Mouse (Mus musculus) ES-E14 (cell line): ENCODE measurements around the gene Susd3. TPM values are rescaled to one million over a fixed set of nuclear protein-coding genes. Genes with fewer than 3 reads are reported as not detected.

ENCODE experiments used
- DNase-seq: peaks from one replicate; pipeline ENCODE4 v3.0.0-alpha.2; 2013; ENCODE audit warnings: low read depth, low spot score
- H3K27ac ChIP-seq: 2 replicates; pipeline ENCODE4 v1.5.1; 2012; ENCODE audit warnings: low read depth, mild to moderate bottlenecking, low read length, moderate library complexity, mixed read lengths; ENCODE audit not compliant: poor library complexity, insufficient read depth, severe bottlenecking
- H3K36me3 ChIP-seq: 2 replicates; pipeline ENCODE4 v1.6.1; 2012; ENCODE audit warnings: mild to moderate bottlenecking, low read length, moderate library complexity, mixed read lengths; ENCODE audit not compliant: control insufficient read depth, poor library complexity, insufficient read depth, severe bottlenecking
- H3K4me1 ChIP-seq, 2 experiments: fragments of 150-350 bp in 1 of 2; sonication (generic) in 1 of 2; 2 replicates each; pipeline ENCODE4 v1.6.1; 2012; ENCODE audit warnings: low read length in 2 of 2, mild to moderate bottlenecking in 1 of 2, mixed read lengths in 1 of 2; ENCODE audit not compliant: control insufficient read depth in 2 of 2, insufficient read depth in 2 of 2, poor library complexity in 1 of 2
- H3K4me3 ChIP-seq, 2 experiments: fragments of 150-350 bp in 1 of 2; sonication (generic) in 1 of 2; 2 replicates each; pipeline ENCODE4 v1.5.1; 2012; ENCODE audit warnings: low read length in 2 of 2, low read depth in 1 of 2, mild to moderate bottlenecking in 1 of 2, mixed read lengths in 1 of 2; ENCODE audit not compliant: insufficient read depth in 1 of 2, poor library complexity in 1 of 2, severe bottlenecking in 1 of 2
- H3K9ac ChIP-seq: 2 replicates; pipeline ENCODE4 v1.6.1; 2012; ENCODE audit warnings: low read depth, mild to moderate bottlenecking, low read length, mixed read lengths; ENCODE audit not compliant: poor library complexity, insufficient read depth, severe bottlenecking
- H3K9me3 ChIP-seq: fragments of 150-350 bp; sonication (generic); 2 replicates; pipeline ENCODE4 v1.6.1; 2012; ENCODE audit warnings: low read depth, mild to moderate bottlenecking, low read length; ENCODE audit not compliant: control insufficient read depth, insufficient read depth
- CHD2 ChIP-seq: IDR thresholded peaks from 2 replicates; pipeline ENCODE4 v1.6.1; 2014; ENCODE audit warnings: mild to moderate bottlenecking, low read depth, low read length, inconsistent platforms
- HCFC1 ChIP-seq: IDR thresholded peaks from 2 replicates; pipeline ENCODE4 v1.6.1; 2012; ENCODE audit warnings: low read length, inconsistent platforms, borderline replicate concordance; ENCODE audit not compliant: insufficient read depth
- MAFK ChIP-seq: IDR thresholded peaks from 2 replicates; pipeline ENCODE4 v1.6.1; 2014; ENCODE audit warnings: mild to moderate bottlenecking, low read depth, low read length, inconsistent platforms; ENCODE audit not compliant: insufficient read depth
- ZC3H11A ChIP-seq: IDR thresholded peaks from 2 replicates; pipeline ENCODE4 v1.6.1; 2012; ENCODE audit warnings: low read depth, mild to moderate bottlenecking, inconsistent platforms, low read length, borderline replicate concordance
- ZNF384 ChIP-seq: IDR thresholded peaks from 2 replicates; pipeline ENCODE4 v1.6.1; 2012; ENCODE audit warnings: low read depth, low read length, inconsistent platforms
- in situ Hi-C, 2 experiments: fragments of 600-800 bp; cut with MboI; formaldehyde crosslinking; loops; one replicate each; pipeline ENCODE4 v1.15.1; 2025; ENCODE audit warnings: low sequenced_read_pairs in 2 of 2, inconsistent platforms in 1 of 2; ENCODE audit not compliant: unreplicated experiment in 2 of 2
- total RNA-seq: library from RNA; depleted of rRNA; stranded (reverse); fragments of 300-350 nt; gene quantifications from 2 replicates; pipeline ENCODE4 v1.2.3, GENCODE M21; 2012

Gene Susd3
- total RNA-seq, 1 experiment, result 1.3 TPM

DNA sequence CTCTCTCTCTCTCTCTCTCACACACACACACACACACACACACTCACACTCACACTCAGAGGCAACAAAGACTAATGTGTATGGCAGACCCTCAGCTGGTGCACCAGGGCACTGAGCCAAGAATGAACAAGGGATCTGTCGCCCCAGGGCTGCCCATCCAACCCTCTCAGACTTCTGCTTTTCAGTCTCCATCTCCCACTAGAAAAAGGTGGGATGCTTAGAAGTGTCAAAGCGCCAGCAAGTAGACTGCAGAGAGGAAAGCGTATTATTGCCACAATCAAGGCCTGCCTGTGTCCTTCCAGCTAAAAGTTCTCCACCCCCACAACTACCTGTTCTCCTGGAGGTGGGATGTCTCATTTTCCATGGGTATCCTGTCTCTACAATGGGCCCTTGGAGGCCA lies 34.1 kb downstream of the Susd3 start:
- no peaks in the 10 kb centered on the region for H3K9me3 ChIP-seq
- H3K4me1 ChIP-seq, result peaks cover 0 to 4% of the 10 kb centered on the region in 2 experiments; a peak in 2 of 4 replicates
- no peak overlapping the region for H3K9ac ChIP-seq
- no peaks in the 10 kb centered on the region for H3K36me3 ChIP-seq
- DNase-seq, result no peak
- in situ Hi-C loops, result no loop called here
- no peak overlapping the region for H3K27ac ChIP-seq
- TF ChIP-seq HCFC1 (no peak), ZNF384 (no peak)
- no peak overlapping the region for H3K4me3 ChIP-seq

DNA sequence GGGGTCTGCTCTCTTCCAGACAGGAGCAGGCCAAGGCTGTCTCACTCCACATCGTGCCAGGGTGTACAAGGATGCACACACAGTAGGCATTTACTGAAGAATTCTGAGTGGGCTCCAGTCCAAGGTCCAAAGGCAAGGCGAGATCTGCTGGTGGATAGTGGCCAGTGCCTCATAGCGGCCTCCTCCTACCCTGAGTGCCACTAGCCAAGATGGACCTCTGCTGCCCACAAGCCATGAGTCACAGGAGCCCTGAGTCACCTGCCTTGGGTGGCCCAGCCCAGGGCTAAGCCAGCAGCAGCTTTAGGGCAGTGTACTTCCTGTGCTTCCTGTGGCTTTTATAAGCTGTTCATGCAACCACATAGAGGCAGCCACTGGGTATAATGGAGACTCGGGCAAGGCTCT lies 35.0 kb downstream of the Susd3 start:
- in situ Hi-C loops, result no loop called here
- Histone ChIP-seq H3K36me3 (no peaks in the 10 kb centered on the region), H3K4me3 (no peak overlapping the region), H3K27ac (no peak overlapping the region), H3K9me3 (no peaks in the 10 kb centered on the region), H3K4me1 (peaks cover 0 to 4% of the 10 kb centered on the region in 2 experiments; a peak in 2 of 4 replicates), H3K9ac (no peak overlapping the region)
- TF ChIP-seq HCFC1, result no peak
- no peak for TF ChIP-seq ZNF384
- TF ChIP-seq ZC3H11A, result no peak
- TF ChIP-seq MAFK, result no peak
- no peak for TF ChIP-seq CHD2
- DNase-seq, result no peak

DNA sequence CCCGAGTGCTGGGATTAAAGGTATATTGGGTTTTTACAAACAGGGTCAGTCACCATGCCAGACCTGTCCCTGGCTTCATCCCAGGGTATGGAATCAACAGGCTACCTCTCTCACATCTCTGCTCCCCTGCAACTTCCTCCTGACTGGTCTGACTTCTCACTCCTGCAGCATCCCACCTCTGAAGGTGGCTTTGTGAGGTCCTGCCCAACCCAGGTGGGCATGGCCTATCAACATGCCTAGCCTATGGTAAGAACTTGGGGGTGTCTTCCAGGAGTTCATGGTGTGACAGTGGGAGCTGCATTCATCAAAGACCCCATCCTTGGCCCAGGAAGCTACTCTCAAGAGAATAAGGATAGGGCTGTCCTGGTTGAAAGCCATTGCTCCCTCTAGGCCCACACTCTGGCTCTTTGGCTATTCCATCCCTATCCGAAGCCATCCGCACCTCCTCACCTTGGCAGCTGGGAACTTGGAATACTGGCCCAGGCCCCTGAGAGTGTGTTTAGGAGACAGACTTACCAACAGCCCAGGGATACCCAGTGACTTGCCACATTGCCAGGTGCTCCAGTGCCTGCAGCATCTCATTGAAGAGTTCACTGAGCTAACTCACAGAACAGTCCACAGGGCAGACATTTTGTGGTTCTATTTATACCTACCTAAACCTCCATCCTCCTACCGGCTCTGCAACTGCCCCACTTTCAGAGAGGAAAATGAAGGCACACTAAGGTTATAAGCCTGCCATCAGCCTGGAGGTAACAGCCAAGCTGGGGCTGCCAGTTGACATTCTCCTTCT lies 35.6 kb downstream of the Susd3 start:
- no peak for DNase-seq
- in situ Hi-C loops, result no loop called here
- no peak overlapping the region for H3K9ac ChIP-seq
- H3K9me3 ChIP-seq, result no peaks in the 10 kb centered on the region
- no peak overlapping the region for H3K27ac ChIP-seq
- TF ChIP-seq ZC3H11A (no peak), MAFK (no peak), ZNF384 (no peak), CHD2 (no peak), HCFC1 (no peak)
- no peaks in the 10 kb centered on the region for H3K36me3 ChIP-seq
- H3K4me1 ChIP-seq, result peaks cover 0 to 4% of the 10 kb centered on the region in 2 experiments; a peak in 2 of 4 replicates
- H3K4me3 ChIP-seq, result no peak overlapping the region

DNA sequence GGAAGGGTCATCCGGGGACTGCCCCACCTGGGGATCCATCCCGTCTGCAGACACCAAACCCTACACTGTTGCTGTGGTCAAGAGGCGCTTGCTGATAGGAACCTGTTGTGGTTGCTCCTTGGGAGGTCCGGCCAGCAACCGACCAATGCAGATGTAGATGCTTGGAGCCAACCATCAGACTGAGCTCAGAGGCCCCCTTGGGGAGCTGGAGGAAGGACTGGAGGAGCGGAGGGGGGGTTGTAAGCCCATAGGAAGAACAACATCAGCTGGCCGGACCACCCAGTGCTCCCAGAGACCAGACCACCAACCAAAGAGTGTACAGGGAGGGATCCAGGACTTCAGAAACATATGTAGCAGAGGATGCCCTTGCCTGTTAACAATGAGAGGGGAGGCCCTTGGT lies 39.2 kb downstream of the Susd3 start:
- no peak overlapping the region for H3K9ac ChIP-seq
- H3K27ac ChIP-seq, result no peak overlapping the region
- no peak for TF ChIP-seq HCFC1
- no peak for TF ChIP-seq CHD2
- no peak for TF ChIP-seq MAFK
- TF ChIP-seq ZNF384, result no peak
- TF ChIP-seq ZC3H11A, result no peak
- in situ Hi-C loops, result no loop called here
- H3K9me3 ChIP-seq, result no peaks in the 10 kb centered on the region
- H3K4me3 ChIP-seq, result no peak overlapping the region
- peaks cover 0 to 3% of the 10 kb centered on the region in 2 experiments; a peak in 2 of 4 replicates for H3K4me1 ChIP-seq
- H3K36me3 ChIP-seq, result no peaks in the 10 kb centered on the region; the same call in 1 of the 2 replicates
- DNase-seq, result no peak

DNA sequence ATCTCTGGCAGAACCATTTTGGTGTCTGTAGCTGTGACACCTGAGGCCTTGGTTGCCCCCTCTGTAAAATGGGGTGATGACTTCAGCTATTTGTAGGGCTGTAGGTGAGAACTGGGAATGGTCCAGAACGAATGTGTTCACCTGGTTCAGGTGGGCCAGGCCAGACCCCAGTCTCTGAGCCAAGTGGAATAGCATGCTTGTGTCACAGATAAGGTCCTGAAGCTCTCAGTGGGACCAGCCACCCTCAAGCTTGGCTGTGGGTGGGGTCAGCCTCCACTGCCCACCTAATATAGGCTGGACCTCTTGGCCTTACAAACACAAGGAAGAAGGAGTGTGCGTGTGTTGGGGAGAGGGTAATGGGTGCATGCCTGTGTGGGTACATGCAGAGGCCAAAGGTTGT lies 42.2 kb downstream of the Susd3 start:
- H3K4me3 ChIP-seq, result no peak overlapping the region
- no peak for DNase-seq
- no peaks in the 10 kb centered on the region for H3K9me3 ChIP-seq
- TF ChIP-seq CHD2 (no peak), HCFC1 (no peak), ZC3H11A (no peak), MAFK (no peak), ZNF384 (no peak)
- no peaks in the 10 kb centered on the region for H3K4me1 ChIP-seq
- H3K9ac ChIP-seq, result no peak overlapping the region
- in situ Hi-C loops, result no loop called here
- peaks cover 2% of the 10 kb centered on the region; the same call in 1 of the 2 replicates for H3K36me3 ChIP-seq
- H3K27ac ChIP-seq, result no peak overlapping the region
